Mouse (Mus musculus) forelimb bud, embryonic 11.5 days (tissue): ENCODE measurements around the gene Arrdc5.
A peak's percentile ranks its signal among the peaks of the same experiment; 100 is the strongest.

ENCODE experiments used
- DNase-seq: peaks from one replicate; pipeline ENCODE4 v3.0.0-alpha.2; 2012; ENCODE audit warnings: low read depth, low spot score

Arrdc5 gene

GRCm38 (mm10) chr17:56300186-56300585, at the start of gene Arrdc5:
TSS of gene Arrdc5 (minus strand) at chr17:56300286.
- DNase-seq, result no peak

GRCm38 (mm10) chr17:56348586-56348985, 48.5 kb upstream of the Arrdc5 start:
- DNase-seq, result no peak

- DNase-seq, result no peak
Measured at GRCm38 (mm10) chr17:56348128-56348527, 48.0 kb upstream of the Arrdc5 start.

GRCm38 (mm10) chr17:56345364-56345763, 45.3 kb upstream of the Arrdc5 start:
- DNase-seq, result no peak

GRCm38 (mm10) chr17:56343466-56343865, 43.4 kb upstream of the Arrdc5 start:
- DNase-seq, result no peak

GRCm38 (mm10) chr17:56340717-56341116, 40.6 kb upstream of the Arrdc5 start:
- no peak for DNase-seq

GRCm38 (mm10) chr17:56338909-56339308, 38.8 kb upstream of the Arrdc5 start:
- no peak for DNase-seq

GRCm38 (mm10) chr17:56337791-56338190, 37.7 kb upstream of the Arrdc5 start:
- DNase-seq, result no peak

- DNase-seq, result peak; percentile 43
Measured at GRCm38 (mm10) chr17:56337190-56337589, 37.1 kb upstream of the Arrdc5 start.

GRCm38 (mm10) chr17:56332987-56333386, 32.9 kb upstream of the Arrdc5 start:
- no peak for DNase-seq

- DNase-seq, result no peak
Measured at GRCm38 (mm10) chr17:56331256-56331655, 31.2 kb upstream of the Arrdc5 start.

GRCm38 (mm10) chr17:56330345-56330744, 30.3 kb upstream of the Arrdc5 start:
- no peak for DNase-seq

GRCm38 (mm10) chr17:56329267-56329666, 29.2 kb upstream of the Arrdc5 start:
- no peak for DNase-seq

- DNase-seq, result no peak
Measured at GRCm38 (mm10) chr17:56326153-56327147, 26.4 kb upstream of the Arrdc5 start.

GRCm38 (mm10) chr17:56325450-56326152, 25.5 kb upstream of the Arrdc5 start, which contains the start of gene Kdm4b:
TSS of gene Kdm4b (plus strand) at chr17:56326062.
- peak; percentile 98 for DNase-seq

- DNase-seq, result no peak
Measured at GRCm38 (mm10) chr17:56324419-56324818, 24.3 kb upstream of the Arrdc5 start.

GRCm38 (mm10) chr17:56309191-56309945, 9.3 kb upstream of the Arrdc5 start:
- DNase-seq, result no peak

- DNase-seq, result no peak
Measured at GRCm38 (mm10) chr17:56308088-56308487, 8.0 kb upstream of the Arrdc5 start.

- no peak for DNase-seq
Measured at GRCm38 (mm10) chr17:56305826-56306225, 5.7 kb upstream of the Arrdc5 start.

- no peak for DNase-seq
Measured at GRCm38 (mm10) chr17:56305156-56305555, 5.1 kb upstream of the Arrdc5 start.

GRCm38 (mm10) chr17:56304718-56305117, 4.6 kb upstream of the Arrdc5 start:
- no peak for DNase-seq
